Mouse (Mus musculus) cerebellum, adult 2 months (tissue): ENCODE data around the gene Gabra5. TPM values are rescaled to one million over a fixed set of nuclear protein-coding genes. Genes with fewer than 3 reads are reported as not detected.

Experiments used
- DNase-seq, 2 experiments: peaks; one replicate each; pipeline ENCODE4 v3.0.0; 2021
- H3K27ac ChIP-seq: fragments of 200-500 bp; 2 replicates; pipeline ENCODE4 v1.5.1; 2012; ENCODE audit warnings: low read length, control low read depth, inconsistent platforms; ENCODE audit not compliant: insufficient read depth
- H3K27me3 ChIP-seq: fragments of 200-500 bp; 2 replicates; pipeline ENCODE4 v1.6.1; 2012; ENCODE audit warnings: inconsistent platforms, mild to moderate bottlenecking, low read length, moderate library complexity; ENCODE audit not compliant: control insufficient read depth, insufficient read depth
- H3K4me1 ChIP-seq: fragments of 200-500 bp; 2 replicates; pipeline ENCODE4 v1.6.1; 2011; ENCODE audit warnings: low read length; ENCODE audit not compliant: control insufficient read depth, insufficient read depth
- H3K4me3 ChIP-seq: fragments of 200-500 bp; replicated peaks from 2 replicates; pipeline ENCODE3; 2011; ENCODE audit warnings: mild to moderate bottlenecking, low read depth, low read length, control low read depth; ENCODE audit not compliant: insufficient read depth
- CTCF ChIP-seq: fragments of 200-500 bp; IDR thresholded peaks from 2 replicates; pipeline ENCODE4 v1.5.1; 2011; ENCODE audit warnings: low read depth, mild to moderate bottlenecking, control low read depth, low read length, moderate library complexity, borderline replicate concordance; ENCODE audit not compliant: insufficient read depth
- POLR2A ChIP-seq: fragments of 200-500 bp; IDR thresholded peaks from 2 replicates; pipeline ENCODE4 v1.6.1; 2011; ENCODE audit warnings: low read length, control low read depth, borderline replicate concordance; ENCODE audit not compliant: insufficient read depth
- WGBS: fragments of 180-500 bp; shearing (Covaris S2); methylation state at CpG from one replicate; pipeline ENCODE4 v1.1.7; 2018; 5-methylcytosine and 5-hydroxymethylcytosine counted together
- polyA plus RNA-seq: library from polyadenylated mRNA; depleted of rRNA; stranded (reverse); fragments of >200 nt; gene quantifications from 2 replicates; pipeline ENCODE4 v1.2.3, GENCODE M21; 2012; rRNA removed

Gene Gabra5
- polyA plus RNA-seq, 1 experiment = 19.4 TPM

GRCm38 (mm10) chr7:57366013-57366390 lies 143.9 kb downstream of the Gabra5 start:
- 79% methylated on average over 5 of the region's 5 CpGs for WGBS
- no peak for TF ChIP-seq CTCF
- no peak for TF ChIP-seq POLR2A
- no peaks in the 10 kb centered on the region for H3K27me3 ChIP-seq
- no peak overlapping the region for H3K27ac ChIP-seq
- H3K4me1 ChIP-seq = no peaks in the 10 kb centered on the region
- no peak for DNase-seq
- no peak overlapping the region for H3K4me3 ChIP-seq

- no peak overlapping the region for H3K27ac ChIP-seq
These were observed 144.5 kb downstream of the Gabra5 start for GRCm38 (mm10) chr7:57365134-57366012.

GRCm38 (mm10) chr7:57363812-57364211 lies 146.0 kb downstream of the Gabra5 start:
- DNase-seq = no peak
- Histone ChIP-seq H3K27ac (no peak overlapping the region), H3K4me3 (no peak overlapping the region), H3K27me3 (no peaks in the 10 kb centered on the region), H3K4me1 (no peaks in the 10 kb centered on the region)
- TF ChIP-seq POLR2A = no peak
- no peak for TF ChIP-seq CTCF
- 88% methylated on average over 6 of the region's 6 CpGs for WGBS

More at GRCm38 (mm10) chr7:57365134-57366012, 144.5 kb downstream of the Gabra5 start:
- no peak for DNase-seq
- TF ChIP-seq CTCF (no peak), POLR2A (no peak)
- WGBS = 72% methylated on average over 5 of the region's 5 CpGs
- H3K4me1 ChIP-seq = no peaks in the 10 kb centered on the region
- H3K27me3 ChIP-seq = no peaks in the 10 kb centered on the region
- no peak overlapping the region for H3K4me3 ChIP-seq

GRCm38 (mm10) chr7:57357871-57358540 lies 151.9 kb downstream of the Gabra5 start:
- Histone ChIP-seq H3K27me3 (no peaks in the 10 kb centered on the region), H3K4me1 (no peaks in the 10 kb centered on the region), H3K27ac (no peak overlapping the region), H3K4me3 (no peak overlapping the region)
- DNase-seq = no peak
- 15% methylated on average over 6 of the region's 6 CpGs for WGBS
- TF ChIP-seq POLR2A (no peak), CTCF (no peak)

Other genes with a start within 250 kb of the Gabra5 start
- gene Gabrg3, start 122.9 kb downstream of the Gabra5 start, polyA plus RNA-seq = 2.1 and 2.7 TPM in 2 replicates
- gene Gabrb3, start 90.4 kb downstream of the Gabra5 start, polyA plus RNA-seq = 49.2 and 52.4 TPM in 2 replicates